Mouse (Mus musculus) liver, embryonic 14.5 days (tissue): Measurements from ENCODE around the gene Sdk2. TPM values are rescaled to one million over a fixed set of nuclear protein-coding genes. Genes with fewer than 3 reads are reported as not detected.

ENCODE experiments used
- ATAC-seq: fragments of 200-750 bp; cut with Nextera tagmentation; 2 replicates; pipeline ENCODE4 v1.8.0; 2017; ENCODE audit warnings: moderate number of reproducible peaks, mild to moderate bottlenecking, moderate library complexity; ENCODE audit not compliant: insufficient read depth
- DNase-seq, 3 experiments: peaks; one replicate each; pipeline ENCODE4 v3.0.0-alpha.2; 2012 to 2013; ENCODE audit warnings: low read depth in 3 of 3, low spot score in 3 of 3
- H3K27ac ChIP-seq: fragments of 300-500 bp; sonication (generic); 2 replicates; pipeline ENCODE4 v1.5.1; 2014; ENCODE audit warnings: moderate library complexity, mild to moderate bottlenecking, control low read depth, inconsistent platforms
- H3K27me3 ChIP-seq: fragments of 300-500 bp; sonication (generic); 2 replicates; pipeline ENCODE4 v1.6.1; 2014; ENCODE audit warnings: mild to moderate bottlenecking, low read length, moderate library complexity; ENCODE audit not compliant: control insufficient read depth, insufficient read depth
- H3K36me3 ChIP-seq: fragments of 300-500 bp; sonication (generic); replicated peaks from 2 replicates; pipeline ENCODE4 v1.6.1; 2014; ENCODE audit warnings: low read depth; ENCODE audit not compliant: control insufficient read depth, insufficient read depth
- H3K4me1 ChIP-seq, 2 experiments: fragments of 200-500 bp in 1 of 2; fragments of 300-500 bp in 1 of 2; sonication (generic) in 1 of 2; replicated peaks; 2 replicates each; pipeline ENCODE4 v1.6.1; 2012 to 2014; ENCODE audit warnings: antibody characterized with exemption in 1 of 2, inconsistent platforms in 1 of 2, low read length in 1 of 2; ENCODE audit not compliant: control insufficient read depth in 2 of 2, insufficient read depth in 2 of 2
- H3K4me2 ChIP-seq: fragments of 300-500 bp; sonication (generic); 2 replicates; pipeline ENCODE4 v1.6.1; 2014; ENCODE audit warnings: low read depth, mild to moderate bottlenecking, control low read depth, moderate library complexity
- H3K4me3 ChIP-seq, 2 experiments: fragments of 200-500 bp in 1 of 2; fragments of 300-500 bp in 1 of 2; sonication (generic) in 1 of 2; 2 replicates each; pipeline ENCODE4 v1.5.1; 2012 to 2014; ENCODE audit warnings: low read depth in 2 of 2, low read length in 2 of 2, mild to moderate bottlenecking in 2 of 2, control low read depth in 1 of 2, inconsistent platforms in 1 of 2, moderate library complexity in 1 of 2; ENCODE audit not compliant: insufficient read depth in 1 of 2
- H3K9ac ChIP-seq: fragments of 300-500 bp; sonication (generic); replicated peaks from 2 replicates; pipeline ENCODE4 v1.6.1; 2014; ENCODE audit warnings: mild to moderate bottlenecking, control low read depth, moderate library complexity
- H3K9me3 ChIP-seq: fragments of 300-500 bp; sonication (generic); 2 replicates; pipeline ENCODE4 v1.6.1; 2016; ENCODE audit warnings: low read length, mixed read lengths; ENCODE audit not compliant: control insufficient read depth
- CTCF ChIP-seq: IDR thresholded peaks from 2 replicates; pipeline ENCODE4 v1.5.1; 2016; ENCODE audit warnings: antibody characterized with exemption, low read depth, control low read depth
- EP300 ChIP-seq: IDR thresholded peaks from 2 replicates; pipeline ENCODE4 v1.6.1; 2016; ENCODE audit warnings: antibody characterized with exemption, low read depth
- WGBS: fragments of 180-500 bp; shearing (Covaris S2); extraction: QIAGEN DNeasy Blood & Tissue Kit; methylation state at CpG from one replicate; pipeline ENCODE4 v1.1.7; 2014; ENCODE audit not compliant: insufficient replicate concordance; 5-methylcytosine and 5-hydroxymethylcytosine counted together
- polyA plus RNA-seq, 2 experiments: library from polyadenylated mRNA; depleted of rRNA in 1 of 2; stranded (reverse) in 1 of 2; unstranded in 1 of 2; fragments of >200 nt; fragmentation: Nextera tagmentation in 1 of 2; extraction: Ambion mirVana in 1 of 2; gene quantifications; 2 replicates each; pipeline versions ENCODE4 v1.2.1 to v1.2.3; 2012 to 2014

Sdk2 gene
- polyA plus RNA-seq, 2 experiments, result 0.09 to 0.13 TPM

- Histone ChIP-seq H3K27me3 (no peaks in the 10 kb centered on the region), H3K9ac (no peak overlapping the region), H3K27ac (no peak overlapping the region), H3K36me3 (no peaks in the 10 kb centered on the region), H3K4me1 (no peaks in the 10 kb centered on the region), H3K4me3 (no peak overlapping the region), H3K4me2 (no peak overlapping the region), H3K9me3 (peaks cover 9% of the 10 kb centered on the region)
- no peak for DNase-seq
- TF ChIP-seq CTCF (no peak), EP300 (no peak)
- 62% methylated on average over 2 of the region's 2 CpGs for WGBS
- no peak for ATAC-seq
Measured at GRCm38 (mm10) chr11:113970026-113970425, 96.8 kb downstream of the Sdk2 start.

- TF ChIP-seq CTCF, result no peak
- TF ChIP-seq EP300, result no peak
- WGBS, result 30% methylated on average over 1 of the region's 1 CpGs
- Histone ChIP-seq H3K9ac (no peak overlapping the region), H3K27me3 (no peaks in the 10 kb centered on the region), H3K27ac (no peak overlapping the region), H3K9me3 (peaks cover 9% of the 10 kb centered on the region), H3K4me3 (no peak overlapping the region), H3K36me3 (no peaks in the 10 kb centered on the region), H3K4me2 (no peak overlapping the region), H3K4me1 (no peaks in the 10 kb centered on the region)
- no peak for DNase-seq
- no peak for ATAC-seq
Measured at GRCm38 (mm10) chr11:113965214-113965613, 101.6 kb downstream of the Sdk2 start.

- no peak overlapping the region for H3K27ac ChIP-seq
- H3K27me3 ChIP-seq, result no peaks in the 10 kb centered on the region
- no peaks in the 10 kb centered on the region for H3K4me1 ChIP-seq
- no peak overlapping the region for H3K4me2 ChIP-seq
- 58% methylated on average over 3 of the region's 3 CpGs for WGBS
- ATAC-seq, result no peak
- no peak overlapping the region for H3K4me3 ChIP-seq
- TF ChIP-seq EP300 (no peak), CTCF (no peak)
- no peak for DNase-seq
- H3K9ac ChIP-seq, result no peak overlapping the region
- H3K9me3 ChIP-seq, result peaks cover 7% of the 10 kb centered on the region
- H3K36me3 ChIP-seq, result no peaks in the 10 kb centered on the region
Measured at GRCm38 (mm10) chr11:113962751-113963150, 104.1 kb downstream of the Sdk2 start.

GRCm38 (mm10) chr11:113951616-113951988 is 115.2 kb downstream of the Sdk2 start:
- no peaks in the 10 kb centered on the region for H3K36me3 ChIP-seq
- H3K27ac ChIP-seq, result no peak overlapping the region
- H3K4me3 ChIP-seq, result no peak overlapping the region
- H3K27me3 ChIP-seq, result no peaks in the 10 kb centered on the region
- no peak for TF ChIP-seq CTCF
- TF ChIP-seq EP300, result no peak
- no peak overlapping the region for H3K4me2 ChIP-seq
- no peak overlapping the region for H3K9ac ChIP-seq
- ATAC-seq (no peak), DNase-seq (no peak)
- no peaks in the 10 kb centered on the region for H3K4me1 ChIP-seq
- WGBS, result 75% methylated on average over 15 of the region's 15 CpGs
- H3K9me3 ChIP-seq, result no peaks in the 10 kb centered on the region

GRCm38 (mm10) chr11:113950904-113951615 is 115.8 kb downstream of the Sdk2 start:
- no peak for DNase-seq
- no peak overlapping the region for H3K4me2 ChIP-seq
- no peaks in the 10 kb centered on the region for H3K9me3 ChIP-seq
- ATAC-seq, result no peak
- H3K27ac ChIP-seq, result no peak overlapping the region
- 54% methylated on average over 7 of the region's 7 CpGs for WGBS
- H3K4me1 ChIP-seq, result no peaks in the 10 kb centered on the region
- H3K9ac ChIP-seq, result no peak overlapping the region
- H3K36me3 ChIP-seq, result no peaks in the 10 kb centered on the region
- no peaks in the 10 kb centered on the region for H3K27me3 ChIP-seq
- H3K4me3 ChIP-seq, result no peak overlapping the region
- TF ChIP-seq EP300 (no peak), CTCF (no peak)
